Mouse (Mus musculus) thymus, adult 2 months (tissue): ENCODE measurements around the gene Slc17a5.

Experiments
- CTCF ChIP-seq: fragments of 200-500 bp; IDR thresholded peaks from 2 replicates; pipeline ENCODE4 v1.5.1; 2012; ENCODE audit warnings: mild to moderate bottlenecking, control low read depth, low read length, moderate library complexity, borderline replicate concordance; ENCODE audit not compliant: control insufficient read depth, poor library complexity, insufficient read depth; ENCODE audit errors: extremely low read depth
- POLR2A ChIP-seq: fragments of 200-500 bp; IDR thresholded peaks from 2 replicates; pipeline ENCODE4 v1.6.1; 2012; ENCODE audit warnings: mild to moderate bottlenecking, low read length, control low read depth, moderate library complexity; ENCODE audit not compliant: control insufficient read depth, poor library complexity, insufficient read depth; ENCODE audit errors: extremely low read depth

- TF ChIP-seq CTCF: peak; percentile 80; the same call in 1 of the 2 replicates
- TF ChIP-seq POLR2A: no peak
Observed at GRCm38 (mm10) chr9:78521689-78522088, 66.2 kb downstream of the Slc17a5 start.
